16 mouse cellular contexts compared by ENCODE assay signal in genomic region chr10:65221181-65221580, GRCm38 (mm10).
"Had no signal": no experiment of that assay in that cellular context is flagged by ENCODE, and none has a peak within 500 bp of the region (broad histone marks: within the 10 kb centered on the region; RNA-seq: fewer than 3 reads in every experiment).

No protein-coding gene starts in this region.

- H3K27me3 ChIP-seq: lung, embryonic 15.5 days; megakaryocyte, embryonic 14.5 days; midbrain, embryonic 13.5 days; midbrain, embryonic 15.5 days; neural tube, embryonic 12.5 days; stomach, embryonic 15.5 days had no signal

- H3K4me1 ChIP-seq: lung, embryonic 15.5 days; megakaryocyte, embryonic 14.5 days; midbrain, embryonic 13.5 days; midbrain, embryonic 15.5 days; neural tube, embryonic 12.5 days; stomach, embryonic 15.5 days had no signal

- H3K9me3 ChIP-seq: lung, embryonic 15.5 days; megakaryocyte, embryonic 14.5 days; midbrain, embryonic 13.5 days; midbrain, embryonic 15.5 days; neural tube, embryonic 12.5 days; stomach, embryonic 15.5 days had no signal

- H3K4me3 ChIP-seq: lung, embryonic 15.5 days; megakaryocyte, embryonic 14.5 days; midbrain, embryonic 13.5 days; midbrain, embryonic 15.5 days; neural tube, embryonic 12.5 days; stomach, embryonic 15.5 days had no signal

- ATAC-seq: lung, postnatal 0 days; midbrain, embryonic 13.5 days; midbrain, embryonic 15.5 days had no signal

- H3K27ac ChIP-seq: lung, embryonic 15.5 days; macrophage; midbrain, embryonic 13.5 days; midbrain, embryonic 15.5 days; neural tube, embryonic 12.5 days; stomach, embryonic 15.5 days; stomach, postnatal 0 days had no signal

- DNase-seq: lung, postnatal 14 days; lung, postnatal 36 days; right cerebral cortex, postnatal 14 days; thymus, adult 2 months; thymus, postnatal 25 days; thymus, postnatal 4 days had no signal

- H3K36me3 ChIP-seq: lung, embryonic 15.5 days; midbrain, embryonic 13.5 days; midbrain, embryonic 15.5 days; neural tube, embryonic 12.5 days; stomach, embryonic 15.5 days had no signal

- H3K9ac ChIP-seq: lung, embryonic 15.5 days; midbrain, embryonic 13.5 days; midbrain, embryonic 15.5 days; neural tube, embryonic 12.5 days; stomach, embryonic 15.5 days had no signal

- H3K4me2 ChIP-seq: lung, embryonic 15.5 days; midbrain, embryonic 11.5 days; midbrain, embryonic 13.5 days; midbrain, embryonic 15.5 days; neural tube, embryonic 12.5 days; stomach, embryonic 15.5 days had no signal
